Mouse (Mus musculus): ENCODE measurements around the gene Efcab6.

- TF ChIP-seq GATA1 (IDR thresholded peaks at IDR 0.05; ENCODE audit: borderline replicate concordance, low read length) (no peak), FLI1 (IDR thresholded peaks at IDR 0.05; ENCODE audit: low read length) (no peak)
Observed at GRCm38 (mm10) chr15:84080069-84080468, 14.9 kb upstream of the Efcab6 start.

Measured in megakaryocyte, embryonic 14.5 days (primary cell).